Mouse (Mus musculus) limb, embryonic 14.5 days (tissue): ENCODE results near the gene P2rx1. TPM values are rescaled to one million over a fixed set of nuclear protein-coding genes. Genes with fewer than 3 reads are reported as not detected.

ENCODE experiments used
- ATAC-seq: fragments of 200-750 bp; cut with Nextera tagmentation; 2 replicates; pipeline ENCODE4 v1.8.0; 2017; ENCODE audit warnings: low read depth, moderate number of reproducible peaks, moderate TSS enrichment; ENCODE audit not compliant: low FRiP score
- DNase-seq: peaks from one replicate; pipeline ENCODE4 v3.0.0-alpha.2; 2015; ENCODE audit warnings: low spot score
- H3K27ac ChIP-seq: fragments of 300-500 bp; sonication (generic); replicated peaks from 2 replicates; pipeline ENCODE4 v1.5.1; 2014; ENCODE audit warnings: low read depth, mild to moderate bottlenecking, low read length, moderate library complexity, mixed read lengths
- H3K27me3 ChIP-seq: fragments of 300-500 bp; sonication (generic); 2 replicates; pipeline ENCODE4 v1.6.1; 2014; ENCODE audit warnings: low read length, mixed read lengths; ENCODE audit not compliant: control insufficient read depth, insufficient read depth
- H3K36me3 ChIP-seq: fragments of 300-500 bp; sonication (generic); 2 replicates; pipeline ENCODE4 v1.6.1; 2014; ENCODE audit warnings: mild to moderate bottlenecking, low read length, moderate library complexity, mixed read lengths; ENCODE audit not compliant: control insufficient read depth, insufficient read depth
- H3K4me1 ChIP-seq: fragments of 300-500 bp; sonication (generic); 2 replicates; pipeline ENCODE4 v1.6.1; 2014; ENCODE audit warnings: antibody characterized with exemption, low read length, mixed read lengths; ENCODE audit not compliant: control insufficient read depth, insufficient read depth
- H3K4me2 ChIP-seq: fragments of 300-500 bp; sonication (generic); replicated peaks from 2 replicates; pipeline ENCODE4 v1.6.1; 2014; ENCODE audit warnings: low read depth, mild to moderate bottlenecking, low read length, moderate library complexity; ENCODE audit not compliant: severe bottlenecking
- H3K4me3 ChIP-seq: fragments of 300-500 bp; sonication (generic); replicated peaks from 2 replicates; pipeline ENCODE4 v1.5.1; 2014; ENCODE audit warnings: low read length
- H3K9ac ChIP-seq: fragments of 300-500 bp; sonication (generic); 2 replicates; pipeline ENCODE4 v1.6.1; 2014; ENCODE audit warnings: mild to moderate bottlenecking, low read depth, low read length, moderate library complexity; ENCODE audit not compliant: severe bottlenecking
- H3K9me3 ChIP-seq: fragments of 300-500 bp; sonication (generic); 2 replicates; pipeline ENCODE4 v1.6.1; 2016; ENCODE audit warnings: low read length; ENCODE audit not compliant: control insufficient read depth
- POLR2A ChIP-seq: fragments of 200-500 bp; IDR thresholded peaks from 2 replicates; pipeline ENCODE4 v1.8.0; 2012; ENCODE audit warnings: inconsistent platforms, mild to moderate bottlenecking, moderate library complexity, borderline replicate concordance; ENCODE audit not compliant: insufficient read depth, insufficient read length; ENCODE audit errors: extremely low read depth
- WGBS: fragments of 180-500 bp; shearing (Covaris S2); extraction: QIAGEN DNeasy Blood & Tissue Kit; methylation state at CpG from one replicate; pipeline ENCODE4 v1.1.7; 2014; 5-methylcytosine and 5-hydroxymethylcytosine counted together
- polyA plus RNA-seq, 2 experiments: library from polyadenylated mRNA; depleted of rRNA in 1 of 2; stranded (reverse) in 1 of 2; unstranded in 1 of 2; fragments of >200 nt; fragmentation: Nextera tagmentation in 1 of 2; extraction: Ambion mirVana in 1 of 2; gene quantifications; 2 replicates each; pipeline versions ENCODE4 v1.2.1 to v1.2.3; 2012 to 2014

Gene P2rx1
- polyA plus RNA-seq, 2 experiments, result 1.8 to 2.2 TPM

- H3K4me2 ChIP-seq, result no peak overlapping the region
- H3K9me3 ChIP-seq, result no peaks in the 10 kb centered on the region
- WGBS, result 78% methylated on average over 13 of the region's 13 CpGs
- H3K27me3 ChIP-seq, result no peaks in the 10 kb centered on the region; the same call in 1 of the 2 replicates
- no peaks in the 10 kb centered on the region for H3K36me3 ChIP-seq
- DNase-seq (no peak), ATAC-seq (no peak)
- no peak overlapping the region for H3K9ac ChIP-seq
- H3K4me1 ChIP-seq, result no peaks in the 10 kb centered on the region
- no peak for TF ChIP-seq POLR2A
- no peak overlapping the region for H3K4me3 ChIP-seq
- no peak overlapping the region for H3K27ac ChIP-seq
Observed at GRCm38 (mm10) chr11:72974995-72975503, 23.9 kb upstream of the P2rx1 start.

DNA sequence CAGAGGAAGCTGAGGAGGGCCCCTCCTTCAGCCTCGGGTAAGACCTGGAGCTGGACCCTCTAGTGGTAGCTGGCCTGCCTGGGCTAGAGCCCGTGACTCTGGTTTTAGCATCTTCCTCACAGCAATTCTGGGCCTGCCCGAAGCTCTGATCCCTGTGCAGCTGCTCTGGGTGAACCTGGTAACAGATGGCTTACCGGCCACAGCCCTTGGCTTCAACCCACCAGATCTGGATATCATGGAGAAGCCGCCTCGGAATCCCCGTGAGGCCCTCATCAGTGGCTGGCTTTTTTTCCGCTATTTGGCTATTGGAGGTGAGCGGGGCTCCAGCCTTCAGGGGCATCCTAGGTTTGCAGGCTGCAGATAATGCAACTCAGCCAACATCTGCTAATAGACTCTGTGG lies 16.4 kb upstream of the P2rx1 start:
- Histone ChIP-seq H3K27ac (no peak overlapping the region), H3K27me3 (no peaks in the 10 kb centered on the region), H3K36me3 (no peaks in the 10 kb centered on the region), H3K9me3 (no peaks in the 10 kb centered on the region), H3K4me1 (no peaks in the 10 kb centered on the region), H3K4me3 (no peak overlapping the region), H3K4me2 (no peak overlapping the region), H3K9ac (no peak overlapping the region)
- ATAC-seq, result no peak
- DNase-seq, result no peak
- 79% methylated on average over 9 of the region's 9 CpGs for WGBS
- TF ChIP-seq POLR2A, result no peak

DNA sequence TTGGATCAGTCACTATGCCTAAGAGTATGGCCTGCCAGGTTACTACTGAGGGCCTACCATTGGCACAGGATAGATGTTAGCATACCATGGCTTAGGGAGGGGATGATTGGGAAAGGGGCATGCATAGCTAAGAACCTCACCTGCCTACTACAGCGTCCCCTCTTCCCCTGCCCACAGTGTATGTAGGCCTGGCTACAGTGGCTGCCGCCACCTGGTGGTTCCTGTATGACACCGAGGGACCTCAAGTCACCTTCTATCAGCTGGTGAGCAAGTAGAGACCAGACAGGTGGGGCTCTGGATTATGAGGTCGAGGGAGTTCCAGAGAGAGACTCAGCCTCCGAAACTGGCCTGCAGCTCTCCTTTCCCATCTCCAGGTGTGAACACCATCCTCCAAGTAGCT lies 15.6 kb upstream of the P2rx1 start:
- no peak for TF ChIP-seq POLR2A
- DNase-seq (no peak), ATAC-seq (no peak)
- Histone ChIP-seq H3K27ac (no peak overlapping the region), H3K9me3 (no peaks in the 10 kb centered on the region), H3K27me3 (no peaks in the 10 kb centered on the region), H3K9ac (no peak overlapping the region), H3K4me3 (no peak overlapping the region), H3K4me2 (no peak overlapping the region), H3K36me3 (no peaks in the 10 kb centered on the region), H3K4me1 (no peaks in the 10 kb centered on the region)
- WGBS, result 33% methylated on average over 5 of the region's 5 CpGs

DNA sequence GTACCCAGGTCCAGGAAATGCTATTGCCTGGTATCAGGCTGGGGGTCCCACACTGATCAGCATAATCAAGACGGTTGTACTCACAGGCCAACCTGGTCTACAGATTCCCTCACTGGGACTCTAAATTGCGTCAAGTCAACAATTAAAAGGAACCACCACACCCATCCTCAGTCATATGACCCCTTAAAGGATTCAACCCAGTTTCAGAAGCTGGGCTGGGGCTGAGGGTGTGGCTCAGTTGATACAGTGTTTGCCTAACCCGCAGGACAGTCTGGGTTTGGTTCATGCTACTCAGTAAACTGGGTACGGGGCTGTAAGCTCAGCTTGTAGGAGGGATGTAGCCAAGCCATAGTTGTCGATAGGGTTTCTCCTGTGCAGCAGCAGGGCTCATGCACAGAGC lies 12.2 kb upstream of the P2rx1 start:
- WGBS, result 78% methylated on average over 5 of the region's 5 CpGs
- Histone ChIP-seq H3K9me3 (no peaks in the 10 kb centered on the region), H3K36me3 (no peaks in the 10 kb centered on the region), H3K27me3 (no peaks in the 10 kb centered on the region), H3K27ac (no peak overlapping the region), H3K9ac (no peak overlapping the region), H3K4me1 (peaks cover 4% of the 10 kb centered on the region; the same call in 1 of the 2 replicates), H3K4me3 (no peak overlapping the region), H3K4me2 (no peak overlapping the region)
- DNase-seq (no peak), ATAC-seq (no peak)
- TF ChIP-seq POLR2A, result no peak

DNA sequence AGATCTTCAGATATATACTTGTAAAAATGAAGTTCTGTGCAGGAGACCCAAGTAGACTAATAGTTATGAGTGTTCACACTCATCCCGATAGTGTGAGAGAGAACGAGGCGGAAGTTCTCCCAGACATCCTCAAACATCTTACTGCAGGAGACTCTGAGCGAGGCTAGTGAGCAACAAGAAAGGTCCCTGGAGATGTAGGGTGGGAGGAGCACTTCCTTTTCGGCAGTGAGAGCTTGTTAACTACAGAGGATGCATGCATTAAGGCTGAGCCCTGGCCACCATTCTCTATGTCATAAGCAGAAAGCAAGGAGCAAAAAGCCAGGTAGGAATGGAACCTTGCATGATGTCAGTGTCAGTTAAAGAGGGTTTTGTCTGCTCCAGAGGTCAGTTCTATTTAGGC lies 11.7 kb upstream of the P2rx1 start:
- no peaks in the 10 kb centered on the region for H3K27me3 ChIP-seq
- no peak overlapping the region for H3K4me3 ChIP-seq
- no peak overlapping the region for H3K9ac ChIP-seq
- H3K4me2 ChIP-seq, result no peak overlapping the region
- TF ChIP-seq POLR2A, result no peak
- no peaks in the 10 kb centered on the region for H3K9me3 ChIP-seq
- no peak for DNase-seq
- WGBS, result 61% methylated on average over 5 of the region's 5 CpGs
- H3K4me1 ChIP-seq, result peaks cover 4% of the 10 kb centered on the region; the same call in 1 of the 2 replicates
- no peak overlapping the region for H3K27ac ChIP-seq
- ATAC-seq, result no peak
- H3K36me3 ChIP-seq, result no peaks in the 10 kb centered on the region

- no peak overlapping the region for H3K9ac ChIP-seq
- TF ChIP-seq POLR2A, result no peak
- no peak overlapping the region for H3K27ac ChIP-seq
- H3K4me1 ChIP-seq, result peaks cover 4% of the 10 kb centered on the region; the same call in 1 of the 2 replicates
- H3K9me3 ChIP-seq, result no peaks in the 10 kb centered on the region
- H3K36me3 ChIP-seq, result no peaks in the 10 kb centered on the region
- no peak overlapping the region for H3K4me2 ChIP-seq
- no peak for DNase-seq
- WGBS, result 82% methylated on average over 5 of the region's 5 CpGs
- H3K27me3 ChIP-seq, result no peaks in the 10 kb centered on the region
- H3K4me3 ChIP-seq, result no peak overlapping the region
- no peak for ATAC-seq
Observed at GRCm38 (mm10) chr11:72987807-72988206, 11.1 kb upstream of the P2rx1 start.
